8 mouse cellular contexts compared by ENCODE assay signal in genomic region chr5:129907775-129908174, GRCm38 (mm10). TPM values are rescaled to one million over a fixed set of nuclear protein-coding genes. Genes with fewer than 3 reads are reported as not detected.
A peak's percentile ranks its signal among the peaks of the same experiment; 100 is the strongest.
DNase-seq lines count a peak whose midpoint lies in the region; ATAC-seq and TF ChIP-seq lines count a peak whose summit lies in the region.

No protein-coding gene starts in this region.

- 0 out of 4 replicates have a peak, but pooled peaks cover 0 to 3% of the 10 kb centered on the region in 2 experiments for H3K4me1 ChIP-seq in heart, embryonic 14.5 days (ENCODE audit: control insufficient read depth in 2 of 2, insufficient read depth in 2 of 2, low read length in 2 of 2)
- H3K4me1 ChIP-seq in G1E (ENCODE audit: insufficient read depth, low read depth, low read length): peaks cover 36% of the 10 kb centered on the region
- H3K4me1 ChIP-seq in hindbrain, embryonic 10.5 days (replicated peaks): peaks cover 11% of the 10 kb centered on the region

- no peak for ATAC-seq in heart, embryonic 14.5 days (ENCODE audit: insufficient number of reproducible peaks, insufficient read depth, low FRiP score, low read depth)
- no peak for ATAC-seq in G1E (ENCODE audit: extremely low read depth, insufficient number of reproducible peaks, low FRiP score, poor library complexity, severe bottlenecking)

- H3K4me2 ChIP-seq in heart, embryonic 14.5 days (ENCODE audit: low read length): peak overlapping the region; percentile 86

- peak overlapping the region in 1 of 2 experiments; percentile 55; a peak in 2 of 4 replicates for H3K27ac ChIP-seq in heart, embryonic 14.5 days (replicated peaks in 1 of 2; ENCODE audit: control insufficient read depth in 1 of 2, insufficient read depth in 1 of 2, low read depth in 2 of 2, low read length in 2 of 2)
- H3K27ac ChIP-seq in hindbrain, embryonic 10.5 days: peak overlapping the region; percentile 94
- H3K27ac ChIP-seq in macrophage: no peak overlapping the region

- no peak for DNase-seq in heart, adult 18-20 months
- DNase-seq in G1E (ENCODE audit: low spot score): no peak
- DNase-seq in hindbrain, embryonic 10.5 days (ENCODE audit: low spot score): no peak
- DNase-seq in urinary bladder, postnatal 4 days (ENCODE audit: low spot score in 2 of 2): no peak
- DNase-seq in cerebellum, adult 9-10 months: no peak
- no peak for DNase-seq in thymus, postnatal 14 days

- H3K4me3 ChIP-seq in heart, embryonic 14.5 days (ENCODE audit: control insufficient read depth in 1 of 2, insufficient read depth in 1 of 2, low read depth in 1 of 2, low read length in 2 of 2): peak overlapping the region; percentile 73 to 89; a peak in 3 of 4 replicates
- H3K4me3 ChIP-seq in G1E (ENCODE audit: low read depth, low read length): peak overlapping the region; percentile 98
- peak overlapping the region; percentile 75 for H3K4me3 ChIP-seq in hindbrain, embryonic 10.5 days
- H3K4me3 ChIP-seq in macrophage (ENCODE audit: inconsistent target): peak overlapping the region; percentile 33

- no peaks in the 10 kb centered on the region for H3K27me3 ChIP-seq in heart, embryonic 14.5 days (ENCODE audit: control insufficient read depth, insufficient read depth, low read length)
- H3K27me3 ChIP-seq in G1E (ENCODE audit: insufficient read depth, low read length): no peaks in the 10 kb centered on the region
- H3K27me3 ChIP-seq in hindbrain, embryonic 10.5 days (ENCODE audit: insufficient read depth, poor library complexity, severe bottlenecking): peaks cover 13% of the 10 kb centered on the region

- TF ChIP-seq CTCF in G1E (IDR thresholded peaks at IDR 0.05; ENCODE audit: low read depth, low read length): no peak

- 27% methylated on average over 4 of the region's 4 CpGs for WGBS in heart, embryonic 14.5 days
- 34% methylated on average over 4 of the region's 4 CpGs for WGBS in hindbrain, embryonic 10.5 days
- 5% methylated on average over 4 of the region's 4 CpGs for WGBS in macrophage (ENCODE audit: missing documents)

- H3K9ac ChIP-seq in heart, embryonic 14.5 days (ENCODE audit: low read length): peak overlapping the region; percentile 86

- H3K79me2 ChIP-seq in macrophage (ENCODE audit: inconsistent target): no peaks in the 10 kb centered on the region

- H3K9me3 ChIP-seq in heart, embryonic 14.5 days (ENCODE audit: control insufficient read depth, low read length): no peaks in the 10 kb centered on the region
- H3K9me3 ChIP-seq in G1E (replicated peaks): no peaks in the 10 kb centered on the region
- no peaks in the 10 kb centered on the region for H3K9me3 ChIP-seq in hindbrain, embryonic 10.5 days

- H3K36me3 ChIP-seq in heart, embryonic 14.5 days (ENCODE audit: control insufficient read depth, insufficient read depth, low read length): peaks cover 1% of the 10 kb centered on the region
- no peaks in the 10 kb centered on the region for H3K36me3 ChIP-seq in G1E (replicated peaks)
- no peaks in the 10 kb centered on the region for H3K36me3 ChIP-seq in hindbrain, embryonic 10.5 days
- H3K36me3 ChIP-seq in macrophage (ENCODE audit: inconsistent target): no peaks in the 10 kb centered on the region

RNA-seq across cellular contexts. Expression of gene Nupr1l, which starts 0.6 kb away (rescaled TPM):
- polyA plus RNA-seq in heart, embryonic 14.5 days (2014; fragmentation: Nextera tagmentation; extraction: Ambion mirVana): 2.9 and 3.8 TPM in 2 replicates
- total RNA-seq in heart, adult 18-20 months (2021): 1 to 10 TPM in 1 of 2 experiments, under 1 TPM in 1; 0.45 to 1.1 TPM
- 4.0 and 11.2 TPM in 2 replicates for total RNA-seq in G1E (2014; fragmentation: Nextera tagmentation)
- total RNA-seq in G1E (2017): 4.0 and 8.7 TPM in 2 replicates
- 1.2 TPM in 2 replicates for polyA plus RNA-seq in G1E (2012)
- 3.5 and 4.3 TPM in 2 replicates for polyA plus RNA-seq in hindbrain, embryonic 10.5 days (2016; fragmentation: Nextera tagmentation; extraction: Ambion mirVana)
- 1 to 10 TPM in 13 of 26 experiments, under 1 TPM in 10, not detected in 3; 0.42 to 8.4 (median 1.2) TPM for total RNA-seq in macrophage (2018; cell fraction: chromatin; rRNA removed)
- 1 to 10 TPM in 7 of 26 experiments, under 1 TPM in 18, not detected in 1; 0.31 to 2.4 (median 0.69) TPM for total RNA-seq in macrophage (2018; cell fraction: cytosol; rRNA removed)
- total RNA-seq in macrophage (2018; cell fraction: nucleus; rRNA removed): 10 to 100 TPM in 2 of 26 experiments, 1 to 10 TPM in 12, under 1 TPM in 8, not detected in 4; 0.35 to 17.5 (median 1.5) TPM
- 0.11 to 1.1 TPM (median 0.14 TPM) in 3 replicates for polyA plus RNA-seq in macrophage (2018)

RNA-seq across cellular contexts. Expression of gene Phkg1, which starts 9.4 kb away (rescaled TPM):
- 1.00 and 2.4 TPM in 2 replicates for polyA plus RNA-seq in heart, embryonic 14.5 days (2014; fragmentation: Nextera tagmentation; extraction: Ambion mirVana)
- 10 to 100 TPM; 14.3 to 14.7 TPM for total RNA-seq in heart, adult 18-20 months (2021)
- total RNA-seq in G1E (2014; fragmentation: Nextera tagmentation): not detected in 2 replicates
- total RNA-seq in G1E (2017): 0.33 and 0.46 TPM in 2 replicates
- polyA plus RNA-seq in G1E (2012): 0.03 TPM in 1 of 2 replicates, not detected in the other
- polyA plus RNA-seq in hindbrain, embryonic 10.5 days (2016; fragmentation: Nextera tagmentation; extraction: Ambion mirVana): 0.10 and 0.26 TPM in 2 replicates
- total RNA-seq in macrophage (2018; cell fraction: chromatin; rRNA removed): 1 to 10 TPM in 2 of 26 experiments, under 1 TPM in 10, not detected in 14; 0.29 to 1.6 (median 0.67) TPM
- under 1 TPM in 2 of 26 experiments, not detected in 24; 0.09 to 0.10 TPM for total RNA-seq in macrophage (2018; cell fraction: cytosol; rRNA removed)
- total RNA-seq in macrophage (2018; cell fraction: nucleus; rRNA removed): under 1 TPM in 4 of 26 experiments, not detected in 22; 0.24 to 0.55 (median 0.33) TPM
- polyA plus RNA-seq in macrophage (2018): not detected in 3 replicates

RNA-seq across cellular contexts. Expression of gene Zbed5, which starts 12.3 kb away (rescaled TPM):
- polyA plus RNA-seq in heart, embryonic 14.5 days (2014; fragmentation: Nextera tagmentation; extraction: Ambion mirVana): 3.2 and 3.4 TPM in 2 replicates
- under 1 TPM; 0.46 to 0.69 TPM for total RNA-seq in heart, adult 18-20 months (2021)
- total RNA-seq in G1E (2014; fragmentation: Nextera tagmentation) (5.2 and 6.9 TPM in 2 replicates), G1E (2017) (0.99 and 1.4 TPM in 2 replicates)
- polyA plus RNA-seq in G1E (2012) (0.67 and 1.3 TPM in 2 replicates), macrophage (2018) (0.23 to 0.46 TPM (median 0.32 TPM) in 3 replicates)
- 6.2 and 6.7 TPM in 2 replicates for polyA plus RNA-seq in hindbrain, embryonic 10.5 days (2016; fragmentation: Nextera tagmentation; extraction: Ambion mirVana)
- total RNA-seq in macrophage (2018; cell fraction: chromatin; rRNA removed): 1 to 10 TPM in 5 of 26 experiments, under 1 TPM in 12, not detected in 9; 0.33 to 2.4 (median 0.77) TPM
- total RNA-seq in macrophage (2018; cell fraction: cytosol; rRNA removed): under 1 TPM; 0.07 to 0.62 (median 0.22) TPM
- total RNA-seq in macrophage (2018; cell fraction: nucleus; rRNA removed): 1 to 10 TPM in 4 of 26 experiments, under 1 TPM in 15, not detected in 7; 0.22 to 1.9 (median 0.65) TPM

RNA-seq across cellular contexts. Expression of gene Chchd2, which starts 20.5 kb away (rescaled TPM):
- polyA plus RNA-seq in heart, embryonic 14.5 days (2014; fragmentation: Nextera tagmentation; extraction: Ambion mirVana): 1,002 and 1,067 TPM in 2 replicates
- total RNA-seq in heart, adult 18-20 months (2021): 1,000 to 10,000 TPM; 1,175 to 1,318 TPM
- 69.4 and 78.3 TPM in 2 replicates for total RNA-seq in G1E (2014; fragmentation: Nextera tagmentation)
- total RNA-seq in G1E (2017): 342 and 377 TPM in 2 replicates
- 586 and 747 TPM in 2 replicates for polyA plus RNA-seq in G1E (2012)
- polyA plus RNA-seq in hindbrain, embryonic 10.5 days (2016; fragmentation: Nextera tagmentation; extraction: Ambion mirVana): 1,092 and 1,098 TPM in 2 replicates
- total RNA-seq in macrophage (2018; cell fraction: chromatin; rRNA removed): 10 to 100 TPM; 11.3 to 42.6 (median 18.5) TPM
- 100 to 1,000 TPM; 172 to 282 (median 238) TPM for total RNA-seq in macrophage (2018; cell fraction: cytosol; rRNA removed)
- 10 to 100 TPM; 24.4 to 67.5 (median 39.3) TPM for total RNA-seq in macrophage (2018; cell fraction: nucleus; rRNA removed)
- polyA plus RNA-seq in macrophage (2018): 61.0 to 327 TPM (median 283 TPM) in 3 replicates

RNA-seq across cellular contexts. Expression of gene Vkorc1l1, which starts 34.0 kb away (rescaled TPM):
- polyA plus RNA-seq in heart, embryonic 14.5 days (2014; fragmentation: Nextera tagmentation; extraction: Ambion mirVana): 13.1 and 14.5 TPM in 2 replicates
- 10 to 100 TPM; 14.6 to 18.4 TPM for total RNA-seq in heart, adult 18-20 months (2021)
- total RNA-seq in G1E (2014; fragmentation: Nextera tagmentation): 122 and 152 TPM in 2 replicates
- 76.7 and 90.2 TPM in 2 replicates for total RNA-seq in G1E (2017)
- 21.6 and 24.1 TPM in 2 replicates for polyA plus RNA-seq in G1E (2012)
- 32.1 and 32.4 TPM in 2 replicates for polyA plus RNA-seq in hindbrain, embryonic 10.5 days (2016; fragmentation: Nextera tagmentation; extraction: Ambion mirVana)
- total RNA-seq in macrophage (2018; cell fraction: chromatin; rRNA removed): 10 to 100 TPM in 16 of 26 experiments, 1 to 10 TPM in 10; 4.7 to 20.3 (median 10.9) TPM
- total RNA-seq in macrophage (2018; cell fraction: cytosol; rRNA removed): 10 to 100 TPM in 25 of 26 experiments, 1 to 10 TPM in 1; 8.8 to 21.0 (median 13.5) TPM
- 10 to 100 TPM in 23 of 26 experiments, 1 to 10 TPM in 3; 7.2 to 31.5 (median 13.5) TPM for total RNA-seq in macrophage (2018; cell fraction: nucleus; rRNA removed)
- 13.1 to 24.0 TPM (median 20.1 TPM) in 3 replicates for polyA plus RNA-seq in macrophage (2018)

Comparison
In these comparisons a context has a peak if more than half of its experiments do, and no peak if none do; other contexts are left out.
1. H3K4me3 ChIP-seq: peak in every context shown above with its lines; median percentile 98 in G1E; 81 in heart, embryonic 14.5 days; 75 in hindbrain, embryonic 10.5 days; 33 in macrophage.